Mouse (Mus musculus) regulatory T cell (primary cell): ENCODE measurements around the gene Myo9a.

ENCODE experiments used
- in situ Hi-C: fragments of 300-600 bp; cut with MboI, MseI; formaldehyde crosslinking; loops from one replicate; pipeline ENCODE4 v1.15.1; 2025; ENCODE audit warnings: high pct_unique_total_duplicates

The Myo9a gene

DNA sequence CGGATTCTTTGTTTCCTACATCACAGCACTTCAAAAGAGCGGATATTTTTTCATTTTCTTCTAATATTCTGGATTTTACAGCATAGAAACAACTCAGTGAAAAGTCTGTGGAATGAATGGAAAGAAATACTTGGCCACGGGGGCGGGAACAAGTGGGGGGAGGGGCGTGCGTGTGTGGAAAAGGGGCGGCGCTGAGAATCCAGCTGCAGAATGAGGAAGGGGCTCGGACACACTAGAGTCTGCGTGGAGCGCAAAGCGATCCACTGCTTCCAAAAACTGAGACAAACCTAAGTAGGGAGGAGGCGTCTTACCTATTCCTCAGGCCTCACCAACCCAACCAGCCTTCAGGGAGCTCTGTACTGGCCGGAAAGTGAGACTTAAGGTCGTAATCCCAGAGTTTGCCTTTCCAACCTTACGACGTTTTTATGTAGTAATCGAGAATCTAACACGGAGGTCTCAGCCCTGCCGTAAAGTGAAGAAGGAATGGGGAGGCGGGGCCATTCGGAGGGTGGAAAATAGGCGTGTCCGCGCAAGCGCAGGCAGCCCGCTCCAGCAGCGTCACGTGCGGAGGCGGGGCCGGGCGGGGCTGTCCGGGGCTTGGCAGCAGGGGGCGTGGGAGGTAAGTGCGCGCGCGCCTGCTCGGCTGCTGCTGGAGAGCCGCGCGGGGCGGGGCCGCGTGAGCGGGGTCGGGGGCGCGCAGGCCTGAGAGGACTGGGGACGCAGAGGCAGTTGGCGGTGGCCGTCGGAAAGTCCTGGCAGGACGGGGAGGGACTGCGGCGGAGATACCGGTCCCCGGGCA, at the start of gene Myo9a, which contains the start of gene Senp8:
Gene Myo9a (plus strand): TSS at position 630 of the 799 bp plus-strand sequence.
Gene Senp8 (minus strand): TSS at position 444 of the 799 bp plus-strand sequence.
- in situ Hi-C loops: no loop called here

DNA sequence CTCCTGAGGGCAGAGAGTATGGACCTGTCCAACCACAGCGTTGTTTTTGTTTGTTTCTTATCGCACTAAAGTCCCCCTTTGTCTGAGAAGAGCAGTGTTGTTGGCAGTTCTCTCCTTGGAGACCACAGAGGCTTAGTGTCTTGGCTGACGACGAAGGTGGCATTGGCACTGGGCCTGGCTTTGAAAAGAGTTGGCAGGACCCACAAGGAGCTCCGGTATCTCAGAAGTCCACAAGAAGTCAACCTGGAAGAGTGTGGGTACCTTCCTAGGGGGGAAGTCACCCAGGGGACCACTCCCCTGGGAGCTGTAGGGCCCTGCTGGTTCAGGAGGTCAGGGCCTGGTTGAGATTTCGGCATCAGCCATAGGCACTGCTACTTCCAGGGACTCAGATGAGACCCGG, 49.6 kb upstream of the Myo9a start:
- in situ Hi-C loops: no loop called here

DNA sequence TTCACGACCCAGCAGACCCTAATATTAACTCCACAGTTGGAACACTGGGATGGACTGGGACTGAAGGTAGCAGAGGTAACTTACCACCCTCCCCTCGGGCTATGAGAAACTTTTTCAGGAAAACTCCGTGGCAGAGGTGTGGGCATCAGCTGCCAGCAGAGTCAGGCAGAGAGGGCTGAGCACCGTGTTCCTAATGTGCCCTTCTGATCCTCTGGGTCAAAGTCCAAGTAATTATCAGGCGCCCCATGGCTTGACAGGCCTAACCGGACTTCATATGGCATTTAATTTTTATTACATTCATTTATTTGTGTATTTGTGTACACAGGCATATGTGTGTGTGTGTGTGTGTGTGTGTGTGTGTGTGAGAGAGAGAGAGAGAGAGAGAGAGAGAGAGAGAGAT, 47.6 kb upstream of the Myo9a start:
- in situ Hi-C loops: no loop called here

DNA sequence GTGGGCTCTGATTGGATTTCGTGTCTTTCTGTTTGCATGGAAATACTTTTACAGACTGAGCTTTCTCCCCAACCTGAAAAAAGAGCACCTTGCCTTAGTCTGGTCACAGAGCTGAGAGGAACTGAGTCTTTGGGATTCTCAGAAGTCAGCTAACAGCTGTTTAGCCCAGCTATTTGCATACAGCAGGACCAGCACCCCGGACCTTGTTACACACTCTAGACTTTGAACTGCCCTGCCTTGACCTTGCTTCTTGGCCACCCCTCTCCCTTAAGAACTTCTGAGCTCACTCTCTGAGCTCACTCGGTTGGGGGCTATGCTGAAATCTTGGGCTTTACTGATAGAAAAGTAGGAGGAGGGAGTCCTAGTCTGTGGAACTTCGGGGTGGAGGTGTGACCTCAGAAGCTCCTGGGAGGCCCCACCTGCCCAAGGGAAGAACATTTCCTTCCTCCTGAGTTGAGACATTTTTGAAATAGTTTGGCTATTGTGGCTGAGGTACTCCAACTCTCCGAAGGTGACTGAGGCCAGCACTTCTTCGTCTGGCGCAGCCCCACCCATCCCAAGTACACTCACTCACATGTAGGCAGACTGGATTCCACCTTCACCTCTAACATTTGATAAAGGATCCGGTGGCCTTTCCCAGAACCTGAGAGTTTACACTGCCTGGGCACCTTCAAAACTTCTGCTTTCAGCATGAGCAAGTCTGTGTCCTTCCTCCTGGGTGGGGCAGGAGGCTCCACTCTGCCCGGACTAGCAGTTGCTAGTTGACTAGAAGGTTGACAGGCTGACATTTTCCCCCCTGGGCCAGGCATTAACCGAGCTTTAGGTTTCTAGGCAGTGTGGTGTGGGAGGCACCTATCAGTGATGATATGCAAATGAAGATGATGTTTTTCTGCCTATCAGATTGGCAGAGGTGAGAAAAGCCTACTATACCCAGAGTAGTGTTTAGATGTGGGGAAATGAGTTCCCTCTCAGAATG, 43.6 kb upstream of the Myo9a start:
- in situ Hi-C loops: no loop called here

DNA sequence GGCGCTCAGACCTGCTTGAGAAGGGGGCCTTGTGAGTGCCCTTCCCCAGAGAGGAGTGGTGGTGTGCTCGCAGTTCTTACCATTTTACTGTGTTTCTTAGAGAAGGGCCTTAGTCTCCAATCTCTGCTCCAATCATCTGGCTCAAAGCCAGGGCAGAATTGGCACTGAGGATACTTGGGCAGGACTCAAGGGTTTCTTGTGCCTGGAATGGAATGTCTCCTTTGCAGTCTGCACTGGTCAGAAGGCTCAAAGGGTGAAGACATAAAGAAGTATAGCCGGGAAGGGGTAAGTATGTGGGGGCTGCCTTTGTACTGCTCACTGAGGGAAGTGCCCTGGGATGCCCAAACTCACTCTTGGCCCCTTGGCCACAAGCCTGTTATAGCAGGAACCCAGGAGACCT, 41.5 kb upstream of the Myo9a start:
- in situ Hi-C loops: no loop called here

DNA sequence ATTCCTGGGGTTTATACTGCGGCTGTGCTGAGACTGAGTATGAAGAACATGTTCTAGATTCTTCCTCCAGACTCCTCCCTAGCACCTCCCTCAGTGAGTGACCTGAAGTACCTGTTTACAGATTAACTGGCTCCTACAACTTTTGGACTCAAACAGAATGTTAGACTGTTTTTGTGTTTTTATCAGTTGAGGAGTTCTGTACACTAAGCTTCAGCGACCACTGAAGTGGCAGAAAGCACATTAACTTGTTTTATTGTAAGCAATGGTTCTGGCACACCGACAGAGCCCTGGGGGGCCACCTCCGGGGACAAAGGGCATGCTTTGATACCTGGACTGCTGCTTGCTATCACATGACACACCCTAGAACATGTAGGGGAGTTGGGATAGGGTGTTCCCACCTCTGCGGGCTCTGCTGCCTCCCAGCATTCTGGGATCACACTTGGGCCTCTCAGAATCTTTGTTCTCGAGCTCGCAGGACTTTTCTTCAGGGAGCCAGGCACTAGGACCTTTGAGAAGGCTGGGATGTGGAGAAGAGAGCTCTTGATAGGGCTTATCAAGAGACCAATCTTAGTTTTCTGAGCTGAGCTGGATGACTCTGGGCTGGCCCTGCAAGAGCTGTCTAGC, 34.3 kb upstream of the Myo9a start:
- in situ Hi-C loops: no loop called here

DNA sequence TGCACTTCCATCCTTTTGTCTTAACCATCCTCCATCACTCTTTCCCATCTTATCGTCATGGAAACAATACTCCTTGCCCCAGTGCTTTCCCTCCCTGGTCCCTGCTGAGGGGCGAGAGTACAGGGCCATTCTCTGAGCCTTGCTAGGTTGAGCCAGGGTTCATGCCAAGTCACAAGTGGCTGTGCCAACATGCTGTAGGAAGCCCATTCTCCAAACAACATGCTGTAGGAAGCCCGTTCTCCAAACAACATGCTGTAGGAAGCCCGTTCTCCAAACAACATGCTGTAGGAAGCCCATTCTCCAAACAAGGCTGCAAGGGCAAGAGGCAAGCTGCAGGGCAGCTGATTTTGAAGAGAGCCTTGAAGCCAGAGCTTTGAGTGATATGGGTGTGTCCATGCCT, 32.5 kb upstream of the Myo9a start:
- in situ Hi-C loops: no loop called here

DNA sequence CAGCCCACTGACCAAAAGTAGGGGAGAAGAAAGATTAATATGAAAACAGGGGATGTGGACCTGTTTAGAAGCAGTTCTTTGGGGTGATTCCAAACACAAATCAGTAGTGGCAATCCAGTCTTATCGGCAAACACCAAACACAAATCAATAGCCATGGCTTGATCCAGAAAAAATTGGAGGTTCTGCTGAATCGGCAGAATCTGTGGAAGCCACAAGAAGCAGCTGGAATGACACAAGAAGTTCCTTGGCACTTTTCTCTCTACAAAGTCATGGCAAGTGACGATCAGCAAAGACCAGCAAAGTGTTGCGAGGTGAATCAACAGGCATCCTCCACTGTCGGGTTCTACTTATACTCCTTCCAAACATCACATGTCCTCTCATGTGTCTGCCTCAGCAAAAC, 29.6 kb upstream of the Myo9a start:
- in situ Hi-C loops: loop anchor here (5.0 kb wide), 3 partner anchors 81 to 366 kb away; no protein-coding TSS in a partner anchor

DNA sequence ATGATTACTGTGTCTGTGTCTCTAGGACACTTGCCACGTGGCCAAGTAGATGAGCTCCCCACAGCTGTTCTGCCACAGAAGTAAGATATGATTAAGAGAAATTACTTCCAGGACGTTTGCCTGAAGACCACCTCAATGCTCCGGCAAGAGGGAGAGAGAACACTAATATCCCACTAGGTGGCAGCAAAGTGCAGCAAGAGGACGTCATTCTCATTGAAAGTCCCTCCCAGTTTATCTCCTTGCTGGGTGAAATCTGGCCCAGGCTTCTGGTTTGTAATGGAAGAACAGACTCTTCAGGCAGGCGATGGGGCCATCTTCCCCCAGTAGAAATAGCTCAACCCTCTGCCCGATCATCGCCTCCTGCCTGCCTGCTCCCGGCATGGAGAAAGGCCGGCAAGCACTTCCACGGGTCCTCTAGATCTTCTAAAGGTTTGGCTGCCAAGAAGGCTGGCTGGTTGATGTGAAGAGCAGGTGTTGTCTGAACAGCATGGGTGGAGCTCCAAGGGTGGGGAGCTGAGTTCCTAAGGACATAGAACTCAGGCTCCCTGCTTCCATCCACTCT, 27.5 kb upstream of the Myo9a start:
- in situ Hi-C loops: loop anchor here (5.0 kb wide), 3 partner anchors 79 to 364 kb away; no protein-coding TSS in a partner anchor

DNA sequence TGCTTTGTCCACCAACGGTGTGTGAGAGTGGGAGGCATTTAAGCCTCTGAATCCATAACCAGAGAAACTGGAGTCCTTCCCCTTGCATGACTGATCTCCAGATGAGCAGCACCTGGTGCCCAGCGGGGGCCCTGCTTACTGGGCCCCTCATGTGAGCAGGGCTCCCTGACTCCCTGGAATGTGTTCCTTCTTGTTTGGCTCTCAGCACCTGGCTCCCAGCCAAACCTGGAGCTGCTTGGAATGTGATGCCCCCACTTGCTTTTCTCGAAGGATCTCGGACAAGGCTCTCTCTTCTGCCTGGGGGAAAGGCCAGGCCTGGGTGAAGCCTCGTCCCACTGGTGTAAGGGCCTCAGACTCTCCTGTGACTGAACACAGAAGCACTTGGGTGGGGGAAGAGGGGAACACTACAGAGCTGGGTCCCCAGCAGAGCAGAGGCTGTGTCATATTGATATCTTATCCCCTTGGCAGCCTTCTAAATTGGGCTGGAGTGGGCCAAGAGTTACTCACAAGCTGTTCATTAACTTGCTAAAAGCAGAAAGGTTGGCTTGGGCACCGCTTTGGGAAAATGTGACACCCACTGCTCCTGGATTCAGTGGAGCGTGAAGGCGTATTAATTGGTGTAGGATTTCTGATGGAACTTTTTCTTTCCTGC, 26.8 kb upstream of the Myo9a start:
- in situ Hi-C loops: loop anchor here (5.0 kb wide), 3 partner anchors 78 to 363 kb away; no protein-coding TSS in a partner anchor

DNA sequence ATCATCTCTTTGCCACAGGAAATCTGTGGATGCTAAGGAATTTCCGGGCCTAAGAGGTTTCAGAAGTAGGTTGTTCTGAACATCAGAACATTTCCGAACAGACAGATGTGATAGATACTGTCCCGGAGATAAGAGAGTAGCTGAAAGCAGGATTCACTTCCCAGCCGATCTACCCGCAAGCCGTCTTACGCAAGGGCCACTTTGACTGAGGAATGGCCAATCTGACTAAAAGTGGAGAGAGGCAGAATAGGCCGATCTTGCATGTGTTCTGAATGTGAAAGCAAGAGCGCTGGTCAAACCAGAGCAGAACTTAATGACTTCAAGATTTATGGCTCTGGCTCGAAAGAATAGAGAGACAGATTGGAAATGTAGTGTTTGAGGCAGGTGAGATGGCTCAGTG, 25.2 kb upstream of the Myo9a start:
- in situ Hi-C loops: no loop called here

DNA sequence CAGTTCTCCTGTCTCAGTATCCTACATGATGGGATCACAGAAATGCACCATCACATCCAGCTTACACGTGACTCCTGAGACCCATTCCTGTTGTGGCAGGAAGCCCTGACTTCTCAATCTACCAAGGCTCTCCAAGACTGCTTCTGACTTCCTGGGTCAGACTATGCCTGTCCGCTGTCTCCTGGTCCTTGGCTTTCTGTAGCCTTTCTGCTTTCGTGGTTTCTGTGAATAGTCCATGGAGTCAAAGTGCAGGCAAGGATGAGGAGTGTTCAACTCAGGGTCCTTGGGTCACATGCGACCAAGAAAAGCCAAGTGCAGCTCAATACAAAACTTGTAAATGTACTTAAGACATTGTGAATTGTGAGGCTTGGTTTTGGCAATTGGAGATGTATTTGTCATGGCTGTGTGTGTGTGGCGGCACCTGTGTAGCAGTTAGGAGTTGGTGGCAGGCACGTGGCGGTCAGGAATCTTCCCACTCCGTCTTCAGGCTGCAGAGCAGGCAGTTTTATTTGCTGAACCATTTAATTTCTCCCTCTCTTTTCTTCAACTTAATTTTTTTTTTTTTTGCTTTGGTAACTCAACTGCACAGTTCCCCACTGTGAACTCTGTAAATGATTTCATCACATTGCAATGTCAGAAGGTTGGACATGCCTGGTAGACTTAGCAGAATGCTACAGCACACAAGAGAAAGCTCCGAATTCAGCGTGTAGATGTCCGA, 23.0 kb upstream of the Myo9a start:
- in situ Hi-C loops: no loop called here

DNA sequence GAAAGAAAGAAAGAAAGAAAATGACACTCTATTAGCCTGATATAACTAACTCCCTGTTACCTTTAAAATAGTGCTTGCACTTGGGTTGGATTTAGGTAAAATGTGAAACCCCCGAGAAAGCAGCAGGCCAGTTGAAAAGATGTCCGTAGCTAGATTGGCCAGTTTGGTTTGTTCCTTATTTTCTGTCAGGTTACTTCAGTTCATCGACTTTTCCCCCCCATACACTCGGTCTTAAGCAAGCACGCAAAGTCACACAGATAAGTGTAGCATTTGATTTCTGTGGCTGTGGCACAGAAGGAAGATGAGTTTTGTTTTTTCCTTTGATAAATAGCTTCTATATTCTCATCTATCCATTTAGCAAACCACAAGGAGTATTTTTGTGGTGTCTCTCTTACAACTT, 19.6 kb upstream of the Myo9a start:
- in situ Hi-C loops: no loop called here

DNA sequence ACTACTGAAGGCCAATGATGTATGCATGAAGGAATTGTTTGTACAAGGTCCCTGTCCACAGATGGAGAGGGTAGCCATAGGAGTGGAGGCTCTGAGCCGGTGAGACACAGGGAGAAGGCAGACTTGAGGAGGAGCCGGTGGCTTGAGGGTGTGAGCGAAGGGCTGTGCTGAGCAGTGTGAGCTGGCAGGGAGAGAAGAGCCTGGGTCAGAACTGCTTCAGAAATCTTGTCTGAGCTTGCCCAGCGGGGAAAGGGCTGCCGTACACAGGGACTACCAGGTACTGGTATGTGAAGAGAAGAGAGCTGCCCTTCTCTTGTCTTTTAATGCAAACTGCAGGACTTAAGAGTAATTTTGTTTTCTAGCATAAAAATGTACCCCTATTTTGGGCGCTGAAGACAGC, 17.6 kb upstream of the Myo9a start:
- in situ Hi-C loops: no loop called here

DNA sequence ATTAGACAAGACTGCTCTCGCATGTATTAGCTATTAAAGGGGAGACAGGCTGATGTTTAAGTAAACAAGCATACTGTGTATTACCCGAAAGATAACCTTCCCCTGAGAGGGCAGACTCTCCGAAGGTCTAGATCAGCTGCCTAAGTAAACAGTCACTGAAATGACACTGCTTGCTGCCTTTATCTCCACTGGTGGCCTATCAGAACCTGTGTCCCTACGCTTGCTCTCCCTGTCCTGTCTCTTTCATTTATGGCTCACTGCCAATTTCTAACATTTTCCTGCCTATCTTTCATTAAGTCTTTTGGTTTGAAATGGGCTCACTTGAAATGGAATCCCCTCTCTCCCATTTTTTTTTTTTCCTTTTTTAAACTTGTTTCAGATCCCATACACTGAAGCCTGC, 15.3 kb upstream of the Myo9a start:
- in situ Hi-C loops: no loop called here

DNA sequence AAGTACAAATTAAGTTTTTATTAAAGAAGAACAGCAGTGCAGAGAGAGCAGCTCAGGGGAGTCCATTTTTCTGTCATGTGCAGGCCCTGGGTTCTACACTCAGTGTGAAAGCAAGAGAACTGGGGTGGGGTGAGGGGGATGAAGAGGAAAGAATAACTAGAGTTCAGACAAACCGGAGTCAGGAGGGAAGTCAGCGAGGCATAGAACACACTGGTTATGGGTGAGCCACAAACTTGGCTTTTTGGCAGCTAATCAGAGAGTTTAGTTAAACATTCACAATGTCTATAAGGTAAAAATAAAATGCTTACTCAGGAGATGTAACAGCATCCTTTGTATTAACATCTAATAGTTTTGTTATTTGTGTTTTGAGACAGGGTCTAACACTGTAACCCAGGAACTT, 10.1 kb upstream of the Myo9a start:
- in situ Hi-C loops: no loop called here

DNA sequence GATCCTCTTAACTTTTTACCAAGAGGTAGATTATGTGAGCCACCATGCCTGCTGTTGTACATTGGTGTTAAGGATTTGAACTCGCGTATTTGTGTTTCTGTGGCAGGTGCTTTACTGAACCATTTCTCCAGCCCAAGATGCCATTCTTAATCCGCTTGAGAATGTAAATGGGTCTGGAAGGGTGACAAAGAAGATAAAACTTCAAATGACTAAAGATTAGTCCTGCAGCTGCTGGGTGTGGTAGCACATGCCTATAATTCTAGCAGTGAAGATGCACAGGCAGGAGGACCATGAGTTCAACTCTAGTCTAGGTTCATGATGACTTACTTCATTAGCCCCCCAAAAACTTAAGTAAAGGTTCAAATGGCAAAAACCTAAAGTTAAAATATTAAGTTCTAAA, 6.8 kb upstream of the Myo9a start:
- in situ Hi-C loops: no loop called here

DNA sequence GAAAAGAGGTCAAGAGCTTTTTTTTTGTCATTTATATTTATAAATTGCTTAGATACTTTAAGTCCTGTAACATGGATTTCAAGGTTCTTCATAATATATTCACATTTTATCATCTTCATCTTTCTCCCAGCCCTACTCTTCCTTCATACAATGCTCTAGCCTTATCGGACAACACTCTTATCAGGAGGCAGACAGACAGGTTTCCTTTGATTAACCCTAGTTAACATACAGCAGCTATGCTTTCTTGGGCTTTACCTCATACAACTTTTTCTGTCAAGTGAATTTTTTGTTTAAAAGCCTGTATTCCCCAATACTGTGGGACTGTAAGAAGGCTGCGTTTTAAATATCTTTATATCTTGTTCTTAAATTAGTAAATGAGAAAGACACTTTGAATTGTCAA, 2.3 kb upstream of the Myo9a start:
- in situ Hi-C loops: no loop called here

DNA sequence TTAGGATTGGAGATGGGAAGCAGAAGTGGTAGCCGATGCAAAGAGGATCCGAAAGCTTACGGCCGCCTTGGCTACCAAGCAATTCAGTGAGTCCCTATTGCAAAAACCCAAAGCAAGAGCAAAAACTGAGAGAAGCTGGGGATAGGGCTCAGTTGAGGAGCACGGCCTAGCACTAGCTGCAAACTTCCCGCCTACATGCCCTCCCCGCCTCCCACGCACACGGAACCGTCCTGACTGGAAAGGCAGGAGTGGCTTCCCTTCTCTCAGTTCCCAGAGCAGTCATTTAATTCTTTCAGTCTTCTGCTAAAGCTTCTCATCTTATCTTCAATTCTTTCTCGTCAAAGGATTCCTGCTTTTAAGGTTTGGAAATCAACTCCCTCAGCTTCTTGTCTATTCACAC, 1.7 kb upstream of the Myo9a start:
- in situ Hi-C loops: no loop called here

DNA sequence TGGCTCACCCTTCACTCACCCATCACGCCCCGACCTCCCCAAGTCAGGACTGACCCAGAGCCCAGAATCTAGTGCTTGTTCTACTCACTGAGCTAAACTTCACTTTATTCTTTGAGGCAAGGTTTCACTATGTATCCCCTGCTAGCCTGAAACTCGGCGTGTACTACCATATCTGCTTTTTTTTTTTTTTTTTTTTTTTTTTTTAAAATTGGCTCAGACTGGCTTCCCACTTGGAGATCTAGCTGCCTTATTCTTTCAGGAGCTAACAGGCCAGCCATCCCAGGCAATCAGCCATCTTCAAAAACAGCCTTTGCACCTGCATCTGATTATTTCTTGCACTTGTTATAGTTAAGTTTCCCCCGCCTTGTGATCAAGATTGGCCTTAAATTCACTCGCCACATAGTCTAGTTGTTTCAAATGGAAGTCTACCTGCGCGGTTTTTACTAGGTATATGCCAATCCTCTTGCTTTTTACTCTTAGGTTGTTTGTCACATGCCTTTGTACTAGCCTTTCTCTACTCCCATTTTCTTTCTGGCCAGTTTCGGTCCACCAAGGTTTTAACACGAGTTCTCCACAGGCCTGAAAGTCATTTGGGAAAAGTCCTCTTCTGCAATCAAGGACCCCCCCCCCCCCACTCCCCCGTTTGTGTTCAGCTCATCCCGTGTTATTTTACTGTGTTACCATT, 973 bp upstream of the Myo9a start:
- in situ Hi-C loops: no loop called here
